Mouse (Mus musculus) kidney, embryonic 14.5 days (tissue): ENCODE data around the gene Psmd9. TPM values are rescaled to one million over a fixed set of nuclear protein-coding genes. Genes with fewer than 3 reads are reported as not detected.

Experiments
- ATAC-seq: fragments of 200-750 bp; cut with Nextera tagmentation; 2 replicates; pipeline ENCODE4 v1.8.0; 2017; ENCODE audit warnings: moderate number of reproducible peaks, mild to moderate bottlenecking, moderate TSS enrichment, moderate library complexity; ENCODE audit not compliant: low FRiP score, low TSS enrichment
- H3K27ac ChIP-seq: fragments of 300-500 bp; sonication (generic); 2 replicates; pipeline ENCODE4 v1.5.1; 2014; ENCODE audit warnings: low read depth, mild to moderate bottlenecking, low read length, moderate library complexity, mixed read lengths
- H3K27me3 ChIP-seq: fragments of 300-500 bp; sonication (generic); 2 replicates; pipeline ENCODE4 v1.6.1; 2014; ENCODE audit warnings: mild to moderate bottlenecking, low read length; ENCODE audit not compliant: control insufficient read depth, insufficient read depth
- H3K36me3 ChIP-seq: fragments of 300-500 bp; sonication (generic); 2 replicates; pipeline ENCODE4 v1.6.1; 2014; ENCODE audit warnings: low read length, mixed read lengths; ENCODE audit not compliant: control insufficient read depth, insufficient read depth
- H3K4me1 ChIP-seq: fragments of 300-500 bp; sonication (generic); 2 replicates; pipeline ENCODE4 v1.6.1; 2014; ENCODE audit warnings: low read length, mixed read lengths; ENCODE audit not compliant: control insufficient read depth, insufficient read depth
- H3K4me2 ChIP-seq: fragments of 300-500 bp; sonication (generic); replicated peaks from 2 replicates; pipeline ENCODE4 v1.6.1; 2014; ENCODE audit warnings: low read depth, mild to moderate bottlenecking, low read length
- H3K4me3 ChIP-seq: fragments of 300-500 bp; sonication (generic); 2 replicates; pipeline ENCODE4 v1.5.1; 2014; ENCODE audit warnings: mild to moderate bottlenecking, low read length
- H3K9ac ChIP-seq: fragments of 300-500 bp; sonication (generic); 2 replicates; pipeline ENCODE4 v1.6.1; 2014; ENCODE audit warnings: low read depth, mild to moderate bottlenecking, low read length, moderate library complexity
- H3K9me3 ChIP-seq: fragments of 300-500 bp; sonication (generic); 2 replicates; pipeline ENCODE4 v1.6.1; 2016; ENCODE audit warnings: low read length; ENCODE audit not compliant: control insufficient read depth
- WGBS: fragments of 180-500 bp; shearing (Covaris S2); extraction: QIAGEN DNeasy Blood & Tissue Kit; methylation state at CpG from one replicate; pipeline ENCODE4 v1.1.7; 2014; 5-methylcytosine and 5-hydroxymethylcytosine counted together
- polyA plus RNA-seq: library from polyadenylated mRNA; unstranded; fragments of >200 nt; fragmentation: Nextera tagmentation; extraction: Ambion mirVana; gene quantifications from 2 replicates; pipeline ENCODE4 v1.2.1, GENCODE M21; 2014

The Psmd9 gene
- polyA plus RNA-seq, 1 experiment from 2014 or later: 73.9 TPM

DNA sequence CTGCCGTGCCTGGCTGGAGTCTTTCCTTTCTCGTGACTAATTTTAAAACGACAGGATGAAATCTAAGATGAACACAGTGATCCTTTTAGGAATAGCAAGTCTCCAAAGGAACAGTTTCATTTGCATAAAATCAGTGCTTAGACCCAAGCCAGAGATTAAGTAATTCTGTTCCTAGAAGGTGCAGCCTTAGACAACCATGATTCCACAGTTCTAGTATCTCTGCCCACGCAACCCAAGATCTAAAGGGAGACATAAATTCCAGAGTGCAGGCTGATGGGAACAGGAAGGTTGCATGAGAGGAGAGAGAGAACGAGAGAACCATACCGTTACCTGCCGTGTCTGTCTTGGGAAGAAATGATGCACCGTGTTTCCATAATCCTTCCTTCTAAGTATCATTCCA, 91.5 kb downstream of the Psmd9 start:
- ATAC-seq: no peak
- Histone ChIP-seq H3K36me3 (no peaks in the 10 kb centered on the region), H3K4me2 (no peak overlapping the region), H3K4me1 (no peaks in the 10 kb centered on the region), H3K4me3 (no peak overlapping the region), H3K27me3 (no peaks in the 10 kb centered on the region), H3K9ac (no peak overlapping the region), H3K9me3 (no peaks in the 10 kb centered on the region), H3K27ac (no peak overlapping the region)
- WGBS: 79% methylated on average over 8 of the region's 8 CpGs

GRCm38 (mm10) chr5:123266909-123267308, 97.7 kb downstream of the Psmd9 start:
- no peak overlapping the region for H3K4me3 ChIP-seq
- H3K4me1 ChIP-seq: no peaks in the 10 kb centered on the region
- H3K27ac ChIP-seq: no peak overlapping the region
- WGBS: 83% methylated on average over 3 of the region's 3 CpGs
- H3K27me3 ChIP-seq: no peaks in the 10 kb centered on the region
- H3K9ac ChIP-seq: no peak overlapping the region
- no peak overlapping the region for H3K4me2 ChIP-seq
- H3K36me3 ChIP-seq: no peaks in the 10 kb centered on the region
- no peaks in the 10 kb centered on the region for H3K9me3 ChIP-seq
- ATAC-seq: no peak

- H3K27me3 ChIP-seq: no peaks in the 10 kb centered on the region
- H3K4me2 ChIP-seq: no peak overlapping the region
- ATAC-seq: no peak
- H3K27ac ChIP-seq: no peak overlapping the region
- H3K4me1 ChIP-seq: no peaks in the 10 kb centered on the region
- H3K4me3 ChIP-seq: no peak overlapping the region
- no peaks in the 10 kb centered on the region for H3K9me3 ChIP-seq
- no peaks in the 10 kb centered on the region for H3K36me3 ChIP-seq
- H3K9ac ChIP-seq: no peak overlapping the region
- WGBS: 77% methylated on average over 28 of the region's 28 CpGs
These were observed 99.6 kb downstream of the Psmd9 start for GRCm38 (mm10) chr5:123268477-123269474.

DNA sequence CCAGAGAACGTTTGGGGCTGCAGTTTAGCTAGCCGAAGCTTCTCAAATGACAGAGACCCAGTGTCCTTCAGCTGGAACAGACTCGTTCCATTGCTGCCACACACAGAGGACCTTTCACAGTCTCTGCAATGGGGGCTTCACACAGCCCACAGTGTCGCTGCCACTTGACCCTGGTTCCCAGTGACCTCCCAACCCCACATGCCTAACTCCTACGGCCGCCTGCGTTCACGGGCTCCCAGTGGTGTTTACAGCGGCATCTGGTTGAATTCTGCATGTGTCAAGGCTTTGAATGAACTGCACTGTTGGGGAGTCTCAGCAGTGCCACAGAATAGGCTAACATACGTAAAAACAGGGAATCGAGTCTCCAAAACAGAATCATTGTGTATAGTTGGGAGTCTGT, 101.7 kb downstream of the Psmd9 start:
- no peak overlapping the region for H3K27ac ChIP-seq
- WGBS: 34% methylated on average over 11 of the region's 11 CpGs

DNA sequence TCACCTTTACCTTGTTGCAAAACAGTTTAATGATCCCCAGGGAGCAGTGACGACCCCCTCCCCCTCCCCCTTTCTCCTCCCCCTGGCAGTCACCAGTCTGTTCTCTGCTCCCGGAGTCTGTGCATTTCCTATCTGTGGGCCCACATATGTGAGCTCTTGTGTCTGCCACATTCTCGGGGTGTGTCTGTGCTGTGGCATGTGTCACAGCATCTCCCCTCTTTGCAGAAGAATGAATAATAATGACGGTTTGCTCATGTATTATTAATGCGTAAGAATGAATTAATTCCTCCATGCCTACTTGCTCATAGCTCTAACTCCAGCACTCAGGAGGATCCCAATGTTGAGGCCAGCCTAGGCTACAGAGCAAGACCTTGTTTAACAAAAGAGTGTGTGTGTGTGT, 103.7 kb downstream of the Psmd9 start:
- Histone ChIP-seq H3K27ac (no peak overlapping the region), H3K4me3 (no peak overlapping the region), H3K4me2 (no peak overlapping the region), H3K4me1 (no peaks in the 10 kb centered on the region), H3K36me3 (no peaks in the 10 kb centered on the region), H3K9me3 (no peaks in the 10 kb centered on the region), H3K27me3 (no peaks in the 10 kb centered on the region), H3K9ac (no peak overlapping the region)
- 77% methylated on average over 5 of the region's 5 CpGs for WGBS
- ATAC-seq: no peak

More for the DNA sequence above, 101.7 kb downstream of the Psmd9 start:
- H3K27me3 ChIP-seq: no peaks in the 10 kb centered on the region
- H3K9me3 ChIP-seq: no peaks in the 10 kb centered on the region
- ATAC-seq: no peak
- H3K4me2 ChIP-seq: peak overlapping the region; percentile 10
- no peaks in the 10 kb centered on the region for H3K4me1 ChIP-seq
- no peaks in the 10 kb centered on the region for H3K36me3 ChIP-seq
- H3K4me3 ChIP-seq: no peak overlapping the region
- H3K9ac ChIP-seq: no peak overlapping the region

GRCm38 (mm10) chr5:123276636-123277341, 107.6 kb downstream of the Psmd9 start:
- Histone ChIP-seq H3K27me3 (no peaks in the 10 kb centered on the region), H3K9ac (no peak overlapping the region), H3K36me3 (no peaks in the 10 kb centered on the region), H3K9me3 (no peaks in the 10 kb centered on the region), H3K4me3 (no peak overlapping the region), H3K4me1 (no peaks in the 10 kb centered on the region), H3K4me2 (no peak overlapping the region), H3K27ac (no peak overlapping the region)
- no peak for ATAC-seq
- WGBS: 70% methylated on average over 9 of the region's 9 CpGs

DNA sequence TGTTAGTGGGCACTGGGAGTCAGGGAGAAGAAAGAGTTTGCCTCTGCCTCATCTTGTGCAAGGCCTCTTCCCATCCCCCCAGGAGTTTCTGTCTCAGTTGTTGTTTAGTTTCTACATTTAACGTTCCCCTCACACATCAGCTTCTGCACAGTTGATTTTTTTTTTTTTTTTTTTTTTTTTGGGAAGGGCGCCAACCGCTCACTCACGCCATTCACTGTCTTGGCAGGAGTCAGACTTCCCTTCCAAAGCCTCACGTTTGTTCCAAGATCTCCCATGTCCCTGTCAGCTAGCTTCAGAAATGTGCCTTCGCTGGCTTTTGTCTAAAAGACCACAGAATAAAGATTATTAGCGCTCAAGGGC, 108.1 kb downstream of the Psmd9 start:
- Histone ChIP-seq H3K9ac (no peak overlapping the region), H3K9me3 (no peaks in the 10 kb centered on the region), H3K27ac (no peak overlapping the region), H3K4me3 (no peak overlapping the region), H3K4me1 (no peaks in the 10 kb centered on the region), H3K36me3 (no peaks in the 10 kb centered on the region), H3K4me2 (no peak overlapping the region), H3K27me3 (no peaks in the 10 kb centered on the region)
- WGBS: 74% methylated on average over 7 of the region's 7 CpGs
- no peak for ATAC-seq

DNA sequence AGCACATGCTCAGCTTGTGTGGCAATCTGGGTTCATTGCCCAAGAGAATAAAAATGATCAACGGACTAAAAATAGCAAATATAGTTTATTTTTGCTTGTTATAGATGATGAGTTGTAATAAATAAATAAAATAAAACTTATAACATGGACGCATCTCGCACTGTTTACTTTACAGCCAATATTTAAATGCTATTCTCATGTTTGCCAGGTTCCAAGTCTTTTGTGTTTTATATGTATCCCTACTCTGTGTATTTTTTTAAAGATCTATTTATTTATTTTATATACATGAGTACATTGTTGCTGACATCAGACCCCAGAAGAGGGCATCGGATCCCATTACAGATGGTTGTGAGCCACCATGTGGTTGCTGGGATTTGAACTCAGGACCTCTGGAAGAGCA, 108.5 kb downstream of the Psmd9 start:
- Histone ChIP-seq H3K4me3 (no peak overlapping the region), H3K27ac (no peak overlapping the region), H3K36me3 (no peaks in the 10 kb centered on the region), H3K9ac (no peak overlapping the region), H3K27me3 (no peaks in the 10 kb centered on the region), H3K9me3 (no peaks in the 10 kb centered on the region), H3K4me2 (no peak overlapping the region), H3K4me1 (no peaks in the 10 kb centered on the region)
- WGBS: 90% methylated on average over 4 of the region's 4 CpGs
- ATAC-seq: no peak

- ATAC-seq: no peak
- no peak overlapping the region for H3K9ac ChIP-seq
- no peak overlapping the region for H3K4me2 ChIP-seq
- no peaks in the 10 kb centered on the region for H3K27me3 ChIP-seq
- WGBS: 93% methylated on average over 4 of the region's 4 CpGs
- H3K27ac ChIP-seq: no peak overlapping the region
- no peaks in the 10 kb centered on the region for H3K9me3 ChIP-seq
- no peaks in the 10 kb centered on the region for H3K4me1 ChIP-seq
- no peaks in the 10 kb centered on the region for H3K36me3 ChIP-seq
- H3K4me3 ChIP-seq: no peak overlapping the region
These were observed 110.0 kb downstream of the Psmd9 start for GRCm38 (mm10) chr5:123279248-123279647.
